Mouse (Mus musculus): ENCODE measurements at regions not wholly inside any gene's neighbourhood (a gene's known extent, or its start where the extent isn't known, plus 50 kb on each side); places are given as distances from the start of the nearest gene placed in this dataset.
"Not testable (repeated sequence)": the region's sequence is repeated elsewhere in the genome, so short reads cannot be mapped to it uniquely, and the experiment has no call there.

DNA sequence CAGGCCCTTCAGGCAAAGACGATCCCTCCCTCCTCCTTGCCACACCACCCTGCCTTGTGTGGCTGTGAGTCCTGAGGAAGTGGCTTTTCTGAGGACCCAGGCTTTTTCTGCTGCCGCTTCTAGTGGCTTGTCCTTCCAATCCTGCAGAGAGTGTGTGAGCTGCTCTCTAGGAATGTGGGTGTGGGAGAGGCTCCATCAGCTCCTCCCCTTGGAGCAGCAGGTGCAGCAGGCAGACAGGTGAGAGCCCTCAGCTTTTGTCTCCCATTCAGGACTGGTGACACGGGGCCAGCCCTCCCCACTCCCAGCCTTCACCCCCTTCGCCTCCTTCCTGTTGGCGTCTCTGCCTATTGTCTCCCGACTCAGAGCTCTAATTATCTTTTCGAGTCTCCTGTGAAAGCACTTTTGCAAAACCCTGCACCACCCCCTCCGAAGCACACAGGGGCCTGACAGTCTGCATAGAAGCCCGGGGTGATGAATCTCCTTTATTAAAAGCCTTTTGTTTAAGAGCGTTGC is 150.8 kb upstream of the A430005L14Rik start:
- DNase-seq (ENCODE audit: low spot score in 2 of 2), result no peak

DNA sequence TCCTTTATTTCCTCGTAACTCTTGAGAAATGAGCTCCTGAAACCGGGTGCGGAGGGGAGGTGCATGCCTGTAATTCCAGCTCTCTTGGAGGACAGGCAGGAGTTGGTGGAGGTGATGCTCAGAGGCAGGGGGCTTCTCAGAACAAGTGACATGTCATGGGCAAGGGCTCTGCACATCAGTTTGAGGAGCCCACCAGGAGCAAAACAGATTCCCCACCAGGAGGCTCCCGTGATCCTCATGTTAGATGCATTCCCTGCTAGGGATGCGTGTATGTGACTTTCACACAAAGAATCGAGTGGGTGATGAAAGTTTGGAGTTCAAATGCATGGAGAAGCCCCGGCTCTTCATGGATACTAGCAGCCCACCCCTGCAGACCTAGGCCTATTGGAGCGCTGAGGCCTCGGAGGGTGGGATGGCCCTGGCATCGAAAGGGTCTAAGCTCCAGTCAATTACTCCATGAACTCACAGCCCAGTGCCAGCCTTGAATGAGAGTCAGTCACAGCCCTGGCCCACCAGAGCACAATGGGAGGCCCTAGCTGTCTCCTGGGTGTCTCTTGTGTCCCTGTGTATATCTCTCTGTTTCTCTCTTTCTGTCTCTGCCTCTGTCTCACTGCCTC is 150.1 kb upstream of the A430005L14Rik start:
- no peak for DNase-seq (ENCODE audit: low spot score in 2 of 2)

DNA sequence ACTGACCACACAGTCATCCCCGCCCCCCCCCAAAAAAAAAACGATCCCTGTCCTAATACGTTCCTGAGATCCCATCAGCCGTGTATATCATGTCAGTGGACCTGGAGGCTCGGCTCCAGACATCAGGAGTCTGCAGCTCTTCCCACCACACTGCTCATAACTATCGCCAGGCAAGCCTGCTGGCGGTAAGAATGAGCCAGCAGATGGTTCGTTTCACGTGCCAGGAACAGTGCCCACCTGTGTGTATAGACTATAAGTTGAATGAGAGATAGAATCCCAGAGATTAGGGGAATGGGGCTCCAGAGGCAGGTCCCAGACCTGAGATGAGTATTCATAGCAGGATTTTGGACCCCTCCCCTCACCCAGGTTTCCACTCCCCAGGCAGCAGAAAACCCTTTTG is 144.2 kb upstream of the A430005L14Rik start:
- DNase-seq (ENCODE audit: low spot score in 2 of 2), result no peak

DNA sequence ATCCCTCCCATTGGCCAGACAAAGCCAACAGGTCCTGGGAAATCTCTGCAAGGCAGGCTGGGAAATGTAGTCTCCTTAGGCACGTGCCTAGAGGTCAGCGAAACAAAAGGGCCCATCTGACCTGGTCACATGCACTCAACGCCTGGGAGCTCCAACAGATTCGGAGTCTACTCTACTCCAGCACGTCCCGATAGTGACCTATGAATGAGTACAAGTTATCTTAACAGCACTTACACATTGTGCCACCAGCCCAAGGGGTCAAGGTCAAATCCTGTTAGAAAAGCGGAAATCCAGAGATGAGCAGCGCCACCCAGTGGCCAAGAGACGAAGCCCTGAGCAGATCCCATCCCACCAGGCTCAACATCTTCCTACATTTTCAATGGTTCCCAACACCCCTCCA is 129.1 kb upstream of the A430005L14Rik start:
- peak in 1 of 2 experiments; percentile 30 for DNase-seq (ENCODE audit: low spot score in 2 of 2)

DNA sequence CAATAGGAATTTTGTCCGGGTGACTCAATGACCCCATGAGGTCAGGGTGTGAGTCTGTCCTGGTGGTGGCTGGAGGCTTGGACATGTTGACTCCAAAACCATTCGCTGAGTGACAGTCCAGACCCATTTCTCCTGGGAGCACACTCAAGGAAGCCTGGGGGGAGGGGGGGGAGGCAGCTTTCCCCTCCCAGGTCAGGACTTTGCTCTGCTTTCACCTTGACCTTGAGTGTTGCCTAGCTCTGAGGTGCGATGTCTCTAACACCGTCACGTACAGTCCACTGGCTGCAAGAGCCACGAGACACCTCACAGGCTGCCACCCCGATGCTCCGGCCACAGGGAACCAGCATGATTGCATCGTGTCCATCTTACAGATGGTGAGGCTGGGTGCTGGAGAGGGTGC is 127.3 kb upstream of the A430005L14Rik start:
- DNase-seq (ENCODE audit: low spot score in 2 of 2), result no peak

DNA sequence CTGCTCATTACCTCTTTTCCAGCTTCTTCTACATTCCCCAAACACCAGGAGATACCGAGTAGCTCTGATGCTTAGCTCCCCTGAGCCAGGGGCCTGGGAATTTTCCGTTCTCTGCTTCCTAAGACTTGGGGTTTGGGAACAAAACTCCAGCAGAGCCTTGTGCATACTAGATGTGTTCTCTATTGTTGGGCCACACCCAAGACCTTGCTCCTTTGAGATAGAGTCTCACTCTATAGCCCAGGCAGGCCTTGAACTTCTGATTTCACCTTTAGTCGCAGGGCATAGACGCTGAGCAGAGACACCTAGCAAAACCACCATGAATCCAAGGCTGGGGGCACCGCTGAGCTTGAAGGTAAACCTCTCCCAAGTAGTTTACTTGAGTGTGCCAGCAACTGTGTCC is 126.5 kb upstream of the A430005L14Rik start:
- no peak for DNase-seq (ENCODE audit: low spot score in 2 of 2)

DNA sequence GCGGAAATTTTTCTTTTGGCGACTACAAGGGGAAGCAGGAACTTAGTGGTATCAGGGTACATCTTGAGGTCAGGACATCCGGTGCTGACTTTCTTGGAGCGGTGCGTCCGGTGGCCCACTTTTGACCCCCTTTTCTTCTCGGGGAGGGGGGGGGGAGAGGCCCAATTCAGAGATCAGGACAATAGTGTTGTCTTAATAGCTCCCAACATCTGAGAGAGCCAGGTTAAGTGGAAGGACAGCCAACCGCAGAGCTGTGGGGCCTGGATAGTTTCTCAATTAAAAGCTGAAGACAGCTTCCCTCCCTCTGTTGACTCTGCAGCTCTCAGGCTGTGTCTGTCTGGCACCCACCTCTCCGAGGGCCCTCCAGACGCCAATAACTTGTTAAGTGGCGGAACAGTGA is 125.8 kb upstream of the A430005L14Rik start:
- not testable (repeated sequence) for DNase-seq (ENCODE audit: low spot score in 2 of 2)

DNA sequence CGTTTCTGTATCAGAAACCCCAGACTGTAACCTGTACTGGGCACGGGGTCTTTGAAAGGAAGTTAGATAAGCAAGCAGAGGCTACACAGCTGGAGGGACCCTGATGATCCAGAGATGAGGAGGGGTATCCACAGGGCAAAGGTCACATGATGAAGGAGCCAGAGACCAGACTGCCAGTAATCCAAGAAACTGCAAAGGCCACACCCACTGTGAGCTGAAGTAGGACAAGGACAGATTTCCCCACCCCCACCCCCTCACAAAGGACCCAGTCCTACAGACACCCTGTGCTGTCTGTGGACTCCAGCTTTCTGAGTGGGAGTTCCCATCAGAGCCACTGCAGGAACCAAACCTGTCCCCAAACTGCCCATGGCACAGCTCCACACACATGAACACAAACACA is 124.9 kb upstream of the A430005L14Rik start:
- DNase-seq (ENCODE audit: low spot score in 2 of 2), result no peak

DNA sequence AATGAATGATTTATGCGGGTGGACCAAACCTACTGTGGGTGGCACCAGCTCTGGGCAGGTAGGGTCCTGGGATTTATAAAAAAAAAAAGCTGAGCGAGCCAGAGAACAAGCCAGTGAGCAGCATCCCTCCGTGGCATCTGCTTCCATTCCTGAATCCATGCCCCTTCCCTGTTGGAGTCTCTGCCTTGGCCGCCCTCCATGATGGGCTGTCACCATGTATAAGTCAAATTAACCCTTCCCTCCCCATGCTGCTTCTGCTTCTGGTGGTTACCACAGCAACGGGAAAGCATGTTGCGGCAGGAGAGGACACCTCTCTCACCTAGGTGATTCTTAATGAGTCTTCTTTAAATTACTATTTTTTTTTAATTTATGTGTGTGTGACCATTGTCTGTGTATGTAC is 112.3 kb upstream of the A430005L14Rik start:
- DNase-seq (ENCODE audit: low spot score in 2 of 2), result no peak

DNA sequence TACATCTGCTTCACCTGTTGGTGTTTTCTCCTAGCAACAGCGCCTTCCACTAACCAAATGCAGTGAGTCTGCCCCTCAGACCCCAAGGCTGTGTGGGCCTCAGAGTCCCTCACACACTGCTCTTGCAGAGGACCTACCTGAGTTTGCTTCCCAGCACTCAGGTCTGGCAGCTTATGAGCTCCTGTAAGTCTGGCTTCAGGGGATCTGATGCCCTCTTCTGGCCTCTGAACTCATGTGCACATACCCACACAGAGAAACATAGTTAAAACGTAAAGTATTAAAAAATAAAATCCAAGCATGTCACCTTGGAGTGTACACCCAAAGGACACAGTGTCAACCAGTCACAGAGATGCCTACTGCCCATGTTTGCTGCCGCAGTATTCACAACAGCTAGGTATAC is 108.8 kb upstream of the A430005L14Rik start:
- DNase-seq (ENCODE audit: low spot score in 2 of 2), result no peak

DNA sequence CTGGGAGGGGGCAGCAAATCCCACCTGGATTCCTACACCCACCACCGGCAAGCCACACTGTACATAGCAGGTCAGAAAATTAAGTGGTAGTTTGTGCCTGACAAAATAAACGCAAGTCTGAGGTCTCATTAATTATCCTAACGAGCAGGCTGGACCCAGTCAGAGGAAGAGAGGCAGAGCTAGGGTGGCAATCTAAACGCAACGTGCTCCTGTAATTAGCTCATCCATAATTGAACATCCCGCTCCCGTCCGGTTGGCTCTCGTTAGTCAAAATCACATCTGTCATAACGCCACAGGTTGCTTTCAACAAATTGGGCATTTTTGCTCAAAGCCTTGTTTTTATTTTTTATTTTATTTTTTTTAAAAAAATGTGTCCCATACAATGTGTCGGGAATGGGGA is 106.9 kb upstream of the A430005L14Rik start:
- DNase-seq (ENCODE audit: low spot score in 2 of 2), result no peak

DNA sequence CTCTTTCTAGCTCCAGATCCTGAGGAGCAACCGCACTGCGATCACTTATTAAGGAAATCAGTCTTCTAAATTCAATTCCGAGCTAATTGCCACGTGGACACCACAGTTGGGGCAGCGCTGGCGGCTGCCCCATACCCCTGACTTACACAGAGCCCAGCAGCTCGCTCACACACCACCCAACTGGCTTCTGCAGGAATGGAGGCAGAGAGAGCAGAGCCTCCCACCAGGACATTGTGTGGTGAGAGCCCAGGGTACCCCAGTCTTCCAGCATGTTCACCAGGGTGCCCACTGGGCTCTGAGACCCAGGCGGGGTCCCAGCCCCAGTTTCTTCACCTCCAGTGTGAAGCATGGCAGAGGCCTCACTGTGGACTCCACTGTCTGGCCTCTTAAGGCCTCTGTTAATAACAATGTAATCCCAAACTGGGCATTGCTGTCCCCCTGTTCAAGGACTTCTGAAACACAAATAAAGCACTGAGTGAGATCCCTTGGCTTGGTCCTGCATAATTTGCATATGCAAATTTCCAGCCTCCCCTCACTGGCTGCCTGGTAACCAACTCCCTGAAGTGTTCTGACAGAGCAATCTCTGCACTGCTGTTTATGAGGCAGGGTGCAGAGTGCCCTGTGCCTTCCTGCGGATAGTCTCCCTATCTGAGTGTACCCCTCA is 102.8 kb upstream of the A430005L14Rik start:
- peak in 1 of 2 experiments; percentile 10 for DNase-seq (ENCODE audit: low spot score in 2 of 2)

DNA sequence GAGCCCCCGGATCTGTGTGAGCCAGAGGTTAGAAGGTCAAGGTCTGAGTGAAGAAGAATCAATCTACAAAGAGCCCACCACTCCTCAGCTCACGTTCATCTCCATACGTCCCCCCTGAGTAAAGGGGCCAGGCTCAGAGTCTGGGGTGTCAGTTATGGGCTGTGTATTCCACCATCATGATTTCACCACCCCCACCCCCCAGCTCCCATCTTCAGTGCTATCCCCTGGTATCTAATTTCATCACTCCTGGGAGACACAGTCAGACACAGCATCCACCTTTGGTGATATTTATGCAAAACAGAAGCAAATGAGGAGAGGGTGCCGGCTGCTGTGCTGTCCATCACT is 102.3 kb upstream of the A430005L14Rik start:
- DNase-seq (ENCODE audit: low spot score in 2 of 2), result no peak

DNA sequence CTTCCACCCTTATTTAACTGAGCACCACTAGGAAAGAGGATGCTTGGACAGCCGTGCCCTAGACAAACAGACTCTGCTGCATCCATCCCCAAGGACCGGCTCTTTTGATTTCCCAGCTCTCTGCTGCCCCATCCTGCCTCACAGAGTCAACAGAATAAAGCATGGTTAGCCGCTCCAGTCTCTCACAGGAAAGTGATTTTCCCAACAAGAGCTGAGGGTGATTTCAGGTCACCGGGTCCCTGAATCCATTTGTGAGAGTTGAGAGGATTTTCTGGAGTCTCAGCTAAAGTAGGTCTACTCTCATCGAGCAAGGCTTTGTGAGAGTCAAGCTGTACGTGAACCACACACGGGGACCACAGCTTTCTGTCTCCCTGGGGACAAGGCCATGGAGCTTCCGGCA is 95.6 kb upstream of the A430005L14Rik start:
- DNase-seq (ENCODE audit: low spot score in 2 of 2), result no peak

DNA sequence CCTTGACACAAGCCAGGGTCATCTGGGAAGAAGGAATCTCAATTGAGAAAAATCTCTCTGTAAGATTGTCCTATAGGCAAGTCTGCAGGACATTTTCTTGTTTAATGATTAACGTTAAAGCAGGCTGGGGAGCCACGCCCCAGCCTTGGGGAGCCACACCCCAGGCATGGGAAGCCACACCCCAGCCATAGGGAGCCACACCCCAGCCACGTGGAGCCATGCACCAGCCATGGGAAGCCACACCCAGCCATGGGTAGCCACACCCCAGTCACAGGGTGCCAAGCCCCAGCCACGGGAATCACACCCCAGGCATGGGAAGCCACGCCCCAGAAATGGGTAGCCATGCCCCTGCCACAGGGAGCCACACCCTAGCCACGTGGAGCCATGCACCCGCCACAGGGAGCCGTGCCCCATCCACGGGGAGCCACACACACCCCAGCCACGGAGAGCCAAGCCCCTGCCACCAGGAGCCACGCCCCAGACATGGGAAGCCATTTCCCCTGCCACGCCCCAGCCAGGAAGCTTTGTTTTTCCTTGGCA is 94.8 kb upstream of the A430005L14Rik start:
- no peak for DNase-seq (ENCODE audit: low spot score in 2 of 2)

DNA sequence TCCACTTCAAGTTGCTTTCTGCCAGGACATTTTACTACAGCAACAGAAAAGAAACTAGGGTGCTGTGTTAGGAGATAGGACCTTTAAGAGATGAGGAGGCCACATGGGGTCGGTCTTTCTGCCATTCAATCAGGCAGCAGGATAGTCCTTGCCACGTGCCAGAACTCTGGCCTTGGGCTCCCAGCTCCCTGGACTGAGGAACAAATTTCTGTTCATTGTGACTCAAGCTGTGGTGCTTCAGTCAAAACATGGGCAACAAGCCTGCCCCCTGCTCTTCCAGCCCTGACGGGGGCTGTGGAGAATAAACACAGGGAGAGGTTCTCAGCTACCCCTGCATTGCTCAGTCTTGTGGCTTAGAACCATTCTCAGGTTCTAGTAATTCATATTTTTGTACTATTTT is 84.7 kb upstream of the A430005L14Rik start:
- DNase-seq (ENCODE audit: low spot score in 2 of 2), result no peak

DNA sequence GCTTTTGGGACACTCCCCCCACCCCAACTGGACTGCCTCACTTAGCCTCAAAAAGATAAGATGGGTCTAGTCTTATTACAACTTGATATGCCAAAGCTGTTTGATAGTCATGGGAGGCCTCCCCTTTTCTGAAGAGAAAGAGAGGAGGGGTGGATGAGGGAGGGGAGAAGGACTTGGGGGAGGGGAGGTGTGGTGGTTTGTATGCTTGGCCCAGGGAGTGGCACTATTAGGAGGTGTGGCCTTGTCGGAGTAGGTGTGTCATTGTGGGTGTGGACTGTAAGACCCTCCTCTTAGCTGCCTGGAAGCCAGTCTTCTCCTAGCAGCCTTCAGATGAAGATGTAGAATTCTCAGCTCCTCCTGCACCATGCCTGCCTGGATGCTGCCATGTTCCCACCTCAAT is 82.0 kb upstream of the A430005L14Rik start:
- not testable (repeated sequence) for DNase-seq (ENCODE audit: low spot score in 2 of 2)

DNA sequence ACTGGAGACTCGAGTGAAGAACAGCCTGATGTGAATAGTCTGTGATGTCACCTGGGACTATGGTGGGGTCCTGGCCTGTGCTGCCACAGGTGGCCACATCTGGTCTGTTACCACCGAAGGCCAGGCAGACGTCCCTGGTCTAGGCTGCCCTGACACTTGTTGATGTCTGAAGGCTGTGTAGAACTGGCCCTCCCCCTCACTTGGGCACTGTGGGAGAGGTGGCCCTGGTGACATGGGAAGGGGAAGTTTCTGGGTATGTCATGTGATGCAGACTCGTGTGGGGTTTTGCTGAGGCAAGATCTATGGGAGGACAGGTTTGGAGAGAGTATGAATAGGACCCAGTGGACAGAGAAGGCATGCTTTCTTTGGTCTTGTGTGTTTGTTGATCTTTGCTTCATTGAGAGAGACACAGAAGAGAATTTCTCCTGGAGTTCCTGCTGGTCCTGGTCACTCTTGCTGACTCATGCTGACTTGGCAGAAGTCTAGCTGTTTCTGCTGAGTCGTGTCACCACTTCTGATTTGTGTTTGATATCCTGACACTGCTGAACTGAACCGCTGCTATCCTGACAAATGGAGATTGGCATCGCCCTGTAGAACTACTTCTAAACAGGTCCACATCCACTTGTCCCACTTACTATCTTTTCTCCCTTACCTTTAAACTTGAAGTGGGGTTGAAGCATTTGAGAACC is 79.9 kb upstream of the A430005L14Rik start:
- DNase-seq (ENCODE audit: low spot score in 2 of 2), result no peak

DNA sequence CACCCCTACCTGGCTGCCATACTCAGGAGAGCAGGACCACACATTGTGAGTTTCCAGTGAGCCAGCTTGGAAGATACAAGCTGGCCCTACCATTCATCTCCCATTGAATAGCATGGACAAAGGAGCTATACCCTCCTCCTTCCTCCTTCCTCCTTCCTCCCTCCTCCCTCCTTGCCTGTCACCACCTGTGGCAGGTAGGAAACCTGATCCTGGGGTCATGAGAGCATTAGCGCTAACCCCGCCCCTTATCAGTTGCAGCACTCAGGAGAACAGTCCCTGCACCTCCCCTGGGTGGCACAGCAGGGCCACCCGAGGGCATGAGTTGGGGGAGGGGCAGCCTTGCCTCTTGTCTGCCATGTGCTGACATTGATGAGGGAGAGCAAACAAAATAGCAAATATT is 74.0 kb upstream of the A430005L14Rik start:
- no peak for DNase-seq (ENCODE audit: low spot score in 2 of 2)

DNA sequence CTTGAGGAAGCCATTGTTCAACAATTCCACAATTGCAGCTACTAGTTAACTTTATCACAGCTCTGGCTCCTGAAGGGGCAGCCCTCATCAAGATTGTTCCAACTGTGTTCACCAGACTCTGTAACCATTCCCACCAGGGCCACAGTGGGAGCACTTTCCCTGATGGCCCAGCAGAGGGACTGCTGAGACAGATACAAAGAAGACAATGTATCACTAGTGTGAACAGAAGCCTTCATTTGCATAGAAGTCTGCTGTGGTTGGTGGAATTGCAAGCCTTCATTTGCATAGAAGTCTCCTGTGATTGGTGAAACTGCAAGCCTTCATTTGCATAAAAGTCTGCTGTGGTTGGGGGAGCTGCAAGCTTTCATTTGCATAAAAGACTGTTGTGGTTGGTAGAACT is 73.0 kb upstream of the A430005L14Rik start:
- DNase-seq (ENCODE audit: low spot score in 2 of 2), result no peak

DNA sequence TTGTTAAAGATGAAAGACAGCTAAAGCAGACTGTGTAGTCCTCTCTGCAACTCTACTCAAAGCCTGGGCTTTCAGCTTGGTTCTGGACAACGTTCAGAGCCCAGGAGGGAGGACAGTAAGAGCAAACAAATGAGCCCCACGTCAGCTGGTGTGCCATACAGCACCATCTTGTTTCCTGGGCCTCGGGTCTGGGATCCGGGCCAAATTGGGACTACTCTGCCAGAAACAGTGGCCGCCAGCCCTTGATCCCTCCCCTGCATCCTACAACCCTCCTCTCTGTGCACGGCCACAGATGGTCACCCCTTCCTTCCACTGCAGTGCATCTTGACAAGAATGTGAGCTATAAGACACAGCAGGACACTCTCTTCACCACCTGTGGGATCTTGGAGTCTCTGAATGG is 71.2 kb upstream of the A430005L14Rik start:
- peak in 1 of 2 experiments; percentile 13 for DNase-seq (ENCODE audit: low spot score in 2 of 2)

DNA sequence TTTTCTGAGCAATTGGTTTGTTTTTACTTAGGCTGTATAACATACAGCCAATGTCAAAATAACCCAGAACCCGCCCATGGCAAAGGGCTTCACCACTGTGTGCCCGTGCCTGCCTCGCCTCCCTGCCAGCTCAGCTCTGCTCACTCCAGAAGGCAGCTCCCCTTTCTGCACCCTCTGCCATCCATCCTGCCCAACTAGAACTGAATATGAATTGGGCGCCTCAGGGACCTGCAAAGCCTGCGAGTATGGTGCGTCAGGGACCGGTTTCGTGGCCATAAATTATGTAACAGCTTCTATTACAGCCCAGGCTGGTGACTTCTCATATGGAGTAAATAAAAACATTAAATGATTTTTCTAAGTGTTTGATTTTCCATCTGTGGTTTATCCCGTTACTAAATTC is 66.9 kb upstream of the A430005L14Rik start:
- peak; percentile 22 to 56 for DNase-seq (ENCODE audit: low spot score in 2 of 2)
